Mouse (Mus musculus): ENCODE data around the gene Fam50b.

Gene Fam50b

DNA sequence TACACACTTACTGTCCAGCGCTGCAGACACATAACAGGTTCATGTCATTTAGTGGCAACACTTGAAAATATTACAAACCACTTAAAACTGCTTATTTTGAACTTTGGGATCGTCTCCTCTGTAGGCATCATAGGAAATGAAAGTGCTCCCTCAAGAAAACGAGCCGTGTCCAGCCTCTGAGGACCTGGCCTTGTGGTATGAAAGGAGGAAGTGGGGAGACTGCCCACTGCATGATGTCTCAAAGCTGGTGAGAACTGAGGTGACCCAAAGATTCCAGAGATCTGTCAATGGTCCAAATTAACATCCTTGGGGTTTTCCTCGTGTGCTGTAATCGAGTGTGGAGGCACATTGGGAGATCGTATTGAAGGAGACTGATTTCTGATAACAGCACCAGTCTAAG lies 58.4 kb downstream of the Fam50b start:
- no peak for DNase-seq (ENCODE audit: low read depth, low spot score)

DNA sequence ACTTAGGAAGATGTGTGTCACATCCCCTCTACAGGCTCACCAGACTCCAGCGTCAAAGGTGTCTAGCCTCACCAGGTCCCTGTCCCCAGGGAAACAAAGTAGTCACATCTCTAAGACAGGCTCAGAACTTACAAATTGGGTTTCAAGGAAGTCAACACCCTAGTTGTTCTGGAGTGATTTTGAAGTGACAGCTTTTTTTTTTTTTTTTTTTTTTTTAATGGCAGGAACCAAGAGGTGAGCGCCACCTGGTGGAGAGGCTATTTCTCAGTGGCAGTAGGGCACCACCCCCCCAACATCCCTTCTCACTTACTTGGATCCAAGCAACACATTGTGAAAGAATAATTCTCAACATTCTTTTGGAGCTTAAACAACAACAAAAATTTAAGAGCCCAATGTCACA lies 59.2 kb downstream of the Fam50b start:
- peak; percentile 31 for DNase-seq (ENCODE audit: low read depth, low spot score)

DNA sequence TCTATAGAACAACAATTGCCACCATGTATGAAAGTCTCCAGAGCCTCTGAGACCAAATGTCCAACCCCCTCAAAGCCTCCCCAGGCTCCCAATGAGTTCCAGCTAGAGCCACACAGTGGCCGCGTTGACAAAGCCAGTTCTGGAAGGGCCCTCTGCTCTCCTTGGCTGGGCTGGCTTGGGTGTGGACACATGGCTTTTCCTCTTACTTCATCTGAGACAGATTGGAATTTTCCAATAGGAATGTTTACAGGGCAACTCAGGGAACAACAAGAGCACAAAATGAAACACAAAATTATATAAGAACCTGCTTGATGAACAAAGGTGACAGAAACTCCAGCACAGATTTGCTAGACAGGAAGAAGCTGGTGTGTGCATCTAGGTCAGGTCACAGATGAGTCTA lies 59.8 kb downstream of the Fam50b start:
- DNase-seq (ENCODE audit: low read depth, low spot score) = no peak
